Mouse (Mus musculus) limb, embryonic 10.5 days (tissue): ENCODE measurements around the gene Uaca. TPM values are rescaled to one million over a fixed set of nuclear protein-coding genes. Genes with fewer than 3 reads are reported as not detected.
A peak's percentile ranks its signal among the peaks of the same experiment; 100 is the strongest.

Source experiments
- DNase-seq: peaks from one replicate; pipeline ENCODE4 v3.0.0-alpha.2; 2017; ENCODE audit warnings: low spot score
- H3K27ac ChIP-seq: fragments of 300-500 bp; sonication (generic); 2 replicates; pipeline ENCODE4 v1.5.1; 2016; ENCODE audit warnings: mild to moderate bottlenecking
- H3K27me3 ChIP-seq: fragments of 300-500 bp; sonication (generic); 2 replicates; pipeline ENCODE4 v1.6.1; 2016; ENCODE audit warnings: low read depth, mild to moderate bottlenecking; ENCODE audit not compliant: poor library complexity, severe bottlenecking
- H3K36me3 ChIP-seq: fragments of 300-500 bp; sonication (generic); 2 replicates; pipeline ENCODE4 v1.6.1; 2016; ENCODE audit warnings: mild to moderate bottlenecking, moderate library complexity
- H3K4me1 ChIP-seq: fragments of 300-500 bp; sonication (generic); 2 replicates; pipeline ENCODE4 v1.6.1; 2016
- H3K4me3 ChIP-seq: fragments of 300-500 bp; sonication (generic); 2 replicates; pipeline ENCODE4 v1.5.1; 2016; ENCODE audit warnings: mild to moderate bottlenecking, moderate library complexity
- H3K9me3 ChIP-seq: fragments of 300-500 bp; sonication (generic); replicated peaks from 2 replicates; pipeline ENCODE4 v1.6.1; 2016; ENCODE audit warnings: mild to moderate bottlenecking
- WGBS: fragments of 180-500 bp; shearing (Covaris S2); methylation state at CpG from one replicate; pipeline ENCODE4 v1.1.7; 2016; 5-methylcytosine and 5-hydroxymethylcytosine counted together
- polyA plus RNA-seq: library from polyadenylated mRNA; unstranded; fragments of >200 nt; fragmentation: Nextera tagmentation; extraction: Ambion mirVana; gene quantifications from 2 replicates; pipeline ENCODE4 v1.2.1, GENCODE M21; 2016

Uaca gene
- polyA plus RNA-seq, 1 experiment from 2014 or later, result 27.9 TPM

DNA sequence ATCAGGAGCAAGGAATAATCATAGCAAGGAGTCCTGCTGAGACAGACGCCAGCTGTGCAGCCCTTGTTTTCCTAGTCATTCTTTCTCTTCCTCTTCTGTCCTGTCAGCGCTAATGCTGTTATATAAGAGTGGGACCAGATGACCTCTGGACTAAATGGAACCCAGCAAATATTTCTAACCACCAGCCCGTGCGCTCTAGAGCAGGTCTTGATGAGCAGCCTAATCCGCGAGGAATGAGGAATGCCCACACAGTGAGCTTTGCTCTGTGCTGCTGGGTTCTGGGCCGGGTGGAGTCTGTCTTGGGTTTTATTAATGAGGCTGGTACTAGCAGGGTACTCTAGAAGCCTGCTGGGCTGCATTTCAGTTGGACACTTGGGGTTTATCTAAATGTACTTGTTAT is 32.4 kb downstream of the Uaca start:
- Histone ChIP-seq H3K36me3 (no peaks in the 10 kb centered on the region), H3K27me3 (no peaks in the 10 kb centered on the region), H3K9me3 (no peaks in the 10 kb centered on the region), H3K27ac (no peak overlapping the region), H3K4me1 (peaks cover 18% of the 10 kb centered on the region), H3K4me3 (no peak overlapping the region)
- 90% methylated on average over 7 of the region's 7 CpGs for WGBS
- no peak for DNase-seq

DNA sequence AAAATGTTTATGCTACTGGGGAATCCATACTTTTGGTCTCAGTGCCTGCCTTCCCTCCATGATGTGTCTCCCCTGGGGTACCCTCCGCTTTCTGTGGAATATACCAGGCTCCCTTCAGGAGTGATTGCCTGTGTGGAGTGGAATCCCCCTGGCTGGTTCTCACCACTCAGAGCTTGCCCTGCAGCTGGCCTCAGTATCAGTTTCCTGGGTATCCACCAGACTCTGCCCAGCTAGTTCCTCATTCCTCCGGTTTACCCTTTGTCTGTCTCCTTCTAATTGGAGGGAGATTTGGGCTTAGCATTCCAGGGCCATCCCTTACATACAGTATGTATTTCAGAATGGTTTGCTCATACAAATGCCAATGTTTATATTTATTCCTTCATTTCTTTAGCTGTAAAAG is 33.9 kb downstream of the Uaca start:
- WGBS, result 91% methylated on average over 2 of the region's 2 CpGs
- no peak overlapping the region for H3K4me3 ChIP-seq
- H3K27ac ChIP-seq, result no peak overlapping the region
- no peak for DNase-seq
- no peaks in the 10 kb centered on the region for H3K9me3 ChIP-seq
- H3K36me3 ChIP-seq, result no peaks in the 10 kb centered on the region
- H3K27me3 ChIP-seq, result no peaks in the 10 kb centered on the region
- H3K4me1 ChIP-seq, result peaks cover 18% of the 10 kb centered on the region

DNA sequence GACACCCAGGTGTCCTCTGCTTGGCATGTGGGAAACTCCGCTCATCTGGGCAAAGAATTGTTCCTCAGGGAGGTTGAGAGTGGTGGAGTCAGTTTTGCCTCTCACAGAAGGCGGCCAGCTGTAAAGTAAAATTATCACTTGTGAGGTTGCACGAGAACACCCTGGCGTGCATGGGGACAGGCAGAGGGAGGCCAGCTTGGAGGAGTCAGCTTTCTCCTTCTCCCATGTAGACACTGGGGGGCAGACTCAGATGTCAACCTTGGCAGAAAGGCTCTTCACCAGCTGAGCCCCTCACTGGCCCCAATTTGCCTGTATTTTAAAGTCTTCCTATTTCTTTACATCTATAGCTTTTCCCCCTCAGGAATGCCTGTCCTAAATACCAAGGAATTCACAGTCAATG is 35.3 kb downstream of the Uaca start:
- no peak for DNase-seq
- Histone ChIP-seq H3K4me3 (no peak overlapping the region), H3K9me3 (no peaks in the 10 kb centered on the region), H3K27ac (no peak overlapping the region), H3K27me3 (no peaks in the 10 kb centered on the region), H3K4me1 (peaks cover 18% of the 10 kb centered on the region), H3K36me3 (no peaks in the 10 kb centered on the region)
- 63% methylated on average over 4 of the region's 4 CpGs for WGBS

DNA sequence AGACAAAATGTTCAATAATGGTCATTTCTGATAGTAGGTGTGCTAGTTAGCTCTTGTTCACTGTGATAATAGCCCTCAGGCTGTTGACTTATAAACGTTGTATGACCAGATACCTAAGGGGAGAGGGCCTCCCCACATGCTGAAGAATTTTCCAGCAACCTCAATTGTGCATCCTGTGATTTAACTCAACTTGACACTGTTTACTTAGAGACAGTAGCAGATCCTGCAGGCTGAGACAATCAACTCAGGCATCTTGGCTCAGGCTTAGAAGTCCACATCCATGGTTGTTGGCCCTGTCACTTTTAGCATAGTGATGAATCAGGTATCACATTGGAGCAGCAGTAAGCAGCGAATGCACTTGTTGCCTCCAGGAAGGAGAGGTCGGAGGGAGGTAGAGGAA is 35.7 kb downstream of the Uaca start:
- no peaks in the 10 kb centered on the region for H3K36me3 ChIP-seq
- H3K9me3 ChIP-seq, result no peaks in the 10 kb centered on the region
- no peak for DNase-seq
- no peaks in the 10 kb centered on the region for H3K27me3 ChIP-seq
- H3K4me1 ChIP-seq, result peaks cover 18% of the 10 kb centered on the region
- H3K4me3 ChIP-seq, result no peak overlapping the region
- H3K27ac ChIP-seq, result no peak overlapping the region
- 61% methylated on average over 3 of the region's 3 CpGs for WGBS

DNA sequence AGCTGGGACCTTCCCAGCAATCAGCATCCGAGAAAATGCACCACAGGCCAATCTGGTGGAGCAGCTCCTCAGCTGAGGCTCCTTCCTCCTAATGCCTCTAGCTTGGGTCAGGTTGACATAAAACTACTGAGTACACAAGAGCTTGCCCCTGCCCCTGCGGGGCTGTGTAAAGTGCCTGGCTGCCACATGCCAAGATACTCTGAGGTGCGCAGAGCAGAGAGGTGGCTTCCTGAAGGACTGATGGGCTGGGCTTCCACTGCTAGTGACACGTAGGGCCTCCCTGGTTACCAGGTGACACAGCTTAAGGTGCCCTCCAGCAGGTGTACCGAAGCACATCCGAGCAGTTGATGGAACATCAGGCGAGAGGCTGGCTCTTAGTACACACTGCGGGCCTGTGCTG is 37.9 kb downstream of the Uaca start:
- no peak overlapping the region for H3K4me3 ChIP-seq
- no peak overlapping the region for H3K27ac ChIP-seq
- no peaks in the 10 kb centered on the region for H3K27me3 ChIP-seq
- H3K9me3 ChIP-seq, result no peaks in the 10 kb centered on the region
- peaks cover 26% of the 10 kb centered on the region for H3K4me1 ChIP-seq
- 93% methylated on average over 8 of the region's 8 CpGs for WGBS
- DNase-seq, result no peak
- no peaks in the 10 kb centered on the region for H3K36me3 ChIP-seq

DNA sequence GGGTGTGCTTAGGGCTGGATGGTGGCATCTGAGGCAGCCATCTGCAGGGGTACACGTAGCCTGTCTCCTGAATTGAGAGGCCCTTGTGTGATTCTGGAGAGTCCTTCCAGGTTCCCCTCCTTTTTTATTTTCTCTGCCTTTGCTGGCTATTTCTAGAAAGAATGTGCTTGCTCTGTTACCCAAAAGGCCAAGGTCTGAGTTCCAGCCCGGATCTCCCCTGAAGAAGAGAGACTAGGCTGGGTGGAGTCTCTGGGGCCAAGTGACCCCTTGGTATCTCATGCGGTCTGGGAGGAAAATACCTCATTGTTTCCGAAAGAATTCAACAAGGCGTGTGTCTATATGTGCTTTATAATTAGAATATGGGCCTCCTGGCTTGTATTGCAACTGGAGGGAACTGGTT is 41.8 kb downstream of the Uaca start:
- Histone ChIP-seq H3K9me3 (no peaks in the 10 kb centered on the region), H3K36me3 (no peaks in the 10 kb centered on the region), H3K27ac (peak overlapping the region; percentile 32; the same call in 1 of the 2 replicates), H3K4me3 (no peak overlapping the region), H3K27me3 (no peaks in the 10 kb centered on the region), H3K4me1 (peaks cover 40% of the 10 kb centered on the region)
- 88% methylated on average over 5 of the region's 5 CpGs for WGBS
- no peak for DNase-seq

DNA sequence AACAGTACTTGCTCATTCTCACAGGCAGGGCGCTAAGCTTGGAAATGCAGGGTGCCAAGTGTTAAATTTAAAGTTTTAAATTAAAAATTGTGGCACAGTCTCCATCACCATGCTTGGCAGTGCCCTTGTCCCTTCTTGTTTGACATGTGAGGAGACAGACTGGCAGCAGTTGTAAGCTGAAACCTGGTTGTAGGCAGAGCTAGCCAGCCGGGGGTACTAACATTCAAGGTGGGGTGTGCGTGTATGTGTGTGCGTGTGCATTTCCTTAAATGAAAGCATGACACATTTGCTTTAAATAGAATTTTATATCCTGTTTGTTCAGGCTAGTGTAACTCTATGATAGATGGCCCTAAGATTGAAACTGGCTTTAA is 42.7 kb downstream of the Uaca start:
- no peaks in the 10 kb centered on the region for H3K27me3 ChIP-seq
- no peak overlapping the region for H3K4me3 ChIP-seq
- H3K9me3 ChIP-seq, result no peaks in the 10 kb centered on the region
- 77% methylated on average over 4 of the region's 4 CpGs for WGBS
- no peaks in the 10 kb centered on the region for H3K36me3 ChIP-seq
- no peak for DNase-seq
- H3K4me1 ChIP-seq, result peaks cover 45% of the 10 kb centered on the region
- peak overlapping the region; percentile 37; the same call in 1 of the 2 replicates for H3K27ac ChIP-seq

DNA sequence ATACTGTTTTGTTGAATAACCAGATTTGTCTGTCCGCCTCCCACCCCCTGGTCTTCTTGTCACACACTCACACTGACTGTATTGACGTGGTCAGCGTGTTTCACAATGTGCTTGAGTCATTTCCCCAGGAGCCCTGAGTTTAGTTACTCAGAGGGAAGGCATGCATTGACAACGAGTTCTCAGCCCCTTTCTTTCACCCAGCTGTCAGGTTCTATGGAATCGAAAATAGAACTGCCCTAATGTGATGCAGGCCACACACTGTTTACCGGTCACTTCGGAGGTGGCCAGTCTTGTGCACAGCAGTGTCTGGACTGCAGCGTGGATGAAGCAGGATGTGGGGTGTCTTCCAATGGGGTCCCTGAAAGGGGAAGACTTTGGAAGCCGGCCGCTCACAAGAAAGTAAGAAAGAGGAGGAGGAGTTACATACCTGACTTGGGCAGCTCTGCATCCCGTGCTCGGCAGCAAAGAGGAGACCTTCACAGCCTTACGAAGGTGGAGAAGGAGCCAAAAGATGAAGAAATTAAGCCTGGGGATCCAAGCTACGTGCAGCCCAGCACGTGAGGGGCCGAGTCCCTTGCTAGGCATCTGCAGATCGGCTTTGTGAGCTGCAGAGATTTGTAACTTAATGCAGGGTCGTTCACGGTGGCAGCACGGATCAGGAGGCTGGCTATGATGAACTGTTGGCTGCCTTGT is 43.3 kb downstream of the Uaca start:
- Histone ChIP-seq H3K27ac (peak overlapping the region; percentile 76), H3K36me3 (no peaks in the 10 kb centered on the region), H3K9me3 (no peaks in the 10 kb centered on the region), H3K4me3 (peak overlapping the region; percentile 2; the same call in 1 of the 2 replicates), H3K4me1 (peaks cover 47% of the 10 kb centered on the region), H3K27me3 (no peaks in the 10 kb centered on the region)
- WGBS, result 46% methylated on average over 20 of the region's 20 CpGs
- no peak for DNase-seq

DNA sequence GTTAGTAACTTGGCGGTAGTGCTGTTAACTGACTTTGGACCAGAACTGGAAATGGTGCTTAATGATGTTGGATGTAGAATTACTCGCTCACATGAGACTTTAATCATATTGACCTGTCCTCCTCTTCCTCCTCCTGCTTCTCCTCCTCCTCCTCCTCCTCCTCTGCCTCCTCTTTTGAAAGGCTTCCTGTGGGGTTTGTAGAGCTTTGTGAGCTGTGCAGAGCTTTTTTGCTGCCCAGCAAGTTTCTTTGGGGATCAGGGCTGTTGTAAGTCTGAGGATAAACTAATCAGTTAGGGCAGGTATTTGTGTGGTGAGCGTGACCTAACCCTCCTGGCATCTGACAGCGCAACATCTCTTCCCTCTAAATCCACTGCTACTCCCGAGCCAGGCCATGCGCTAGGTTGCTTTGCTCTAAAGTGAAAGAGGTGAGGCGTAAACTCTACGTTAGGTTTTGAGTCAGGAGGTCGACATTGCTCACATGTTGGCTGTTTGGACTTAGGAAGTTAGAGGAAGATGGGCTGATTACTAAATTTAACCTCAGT is 44.1 kb downstream of the Uaca start:
- Histone ChIP-seq H3K36me3 (no peaks in the 10 kb centered on the region), H3K27me3 (no peaks in the 10 kb centered on the region), H3K9me3 (no peaks in the 10 kb centered on the region), H3K4me1 (peaks cover 47% of the 10 kb centered on the region), H3K27ac (peak overlapping the region; percentile 76), H3K4me3 (no peak overlapping the region)
- 74% methylated on average over 9 of the region's 9 CpGs for WGBS
- DNase-seq, result no peak

DNA sequence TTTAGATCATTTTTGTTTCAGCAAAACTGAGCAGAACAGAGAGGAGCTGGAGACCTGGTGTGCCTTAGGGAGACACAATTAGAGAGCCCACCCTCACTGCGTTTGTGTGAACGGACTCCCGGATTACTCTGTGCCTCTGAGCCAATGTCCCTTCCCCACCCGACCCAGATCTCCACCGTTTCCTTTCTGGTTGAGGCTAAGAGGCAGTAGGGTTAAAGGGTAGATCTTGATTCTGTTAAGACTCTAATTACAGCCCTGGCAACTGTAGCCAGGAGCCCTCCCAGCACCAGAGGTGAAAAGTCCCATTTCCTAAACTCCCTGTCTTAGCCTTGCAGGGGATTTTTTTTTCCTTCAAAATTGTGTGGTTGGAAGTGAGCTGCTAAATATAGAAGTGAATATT is 47.1 kb downstream of the Uaca start:
- Histone ChIP-seq H3K9me3 (no peaks in the 10 kb centered on the region), H3K4me3 (no peak overlapping the region), H3K4me1 (peaks cover 44% of the 10 kb centered on the region), H3K36me3 (no peaks in the 10 kb centered on the region), H3K27ac (peak overlapping the region; percentile 17; the same call in 1 of the 2 replicates), H3K27me3 (no peaks in the 10 kb centered on the region)
- 16% methylated on average over 5 of the region's 5 CpGs for WGBS
- DNase-seq, result peak; percentile 33

DNA sequence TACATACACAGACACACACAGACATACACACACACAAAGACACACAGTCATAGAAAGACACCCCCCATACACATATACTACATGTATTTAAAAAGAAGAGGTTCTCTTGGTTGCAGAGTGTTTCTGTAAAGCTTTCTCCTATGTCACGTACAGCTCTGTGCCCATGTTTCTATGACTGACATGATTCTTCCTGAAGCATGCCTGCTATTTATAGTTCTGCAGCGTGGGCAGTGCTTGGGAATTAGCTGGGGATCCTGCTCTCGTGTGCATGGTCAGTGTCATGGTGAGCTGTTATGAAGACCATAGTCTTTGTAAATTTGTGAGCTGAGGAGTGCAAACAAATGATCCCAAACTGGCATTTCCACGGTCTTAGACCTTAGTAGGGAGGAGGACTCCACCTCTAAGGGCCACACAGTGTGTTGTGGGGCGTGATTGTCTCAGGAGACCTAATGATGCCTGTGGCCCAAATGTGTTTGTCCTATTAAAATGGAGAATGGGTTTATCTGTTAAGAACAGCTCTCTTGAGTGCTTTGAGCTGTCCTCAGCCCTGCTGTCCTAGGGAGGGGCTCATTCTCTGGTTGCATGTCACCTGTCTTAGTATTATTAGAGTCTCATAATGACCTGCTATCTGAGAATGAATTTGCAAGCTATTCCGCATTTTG is 49.2 kb downstream of the Uaca start:
- no peak for DNase-seq
- H3K4me1 ChIP-seq, result peaks cover 23% of the 10 kb centered on the region
- no peak overlapping the region for H3K27ac ChIP-seq
- no peaks in the 10 kb centered on the region for H3K27me3 ChIP-seq
- H3K36me3 ChIP-seq, result no peaks in the 10 kb centered on the region
- H3K9me3 ChIP-seq, result no peaks in the 10 kb centered on the region
- H3K4me3 ChIP-seq, result no peak overlapping the region
- WGBS, result 86% methylated on average over 6 of the region's 6 CpGs

DNA sequence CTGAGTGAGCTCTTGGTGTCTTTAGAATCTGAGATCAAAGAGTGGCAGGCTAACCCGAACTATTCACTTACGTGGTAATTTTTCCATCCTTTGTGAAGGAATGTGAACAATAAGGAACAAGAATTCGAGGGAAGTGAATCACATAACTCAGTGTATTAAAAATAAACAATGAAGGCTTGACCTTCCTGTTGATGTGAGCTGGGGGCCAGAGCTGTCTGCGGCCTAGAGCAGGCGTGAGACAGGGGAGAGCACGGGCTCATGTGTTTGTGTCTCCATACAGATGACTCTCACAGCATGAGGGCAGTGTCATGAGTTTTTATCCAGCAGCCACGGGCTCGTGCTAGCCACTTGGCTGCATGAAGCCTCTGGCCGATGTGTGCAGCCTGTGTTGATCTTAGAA is 54.4 kb downstream of the Uaca start:
- H3K4me1 ChIP-seq, result no peaks in the 10 kb centered on the region
- 83% methylated on average over 9 of the region's 9 CpGs for WGBS
- H3K27ac ChIP-seq, result no peak overlapping the region
- no peak for DNase-seq
- no peak overlapping the region for H3K4me3 ChIP-seq
- H3K36me3 ChIP-seq, result 0 out of 2 replicates have a peak, but pooled peaks cover 3% of the 10 kb centered on the region
- H3K27me3 ChIP-seq, result no peaks in the 10 kb centered on the region
- no peaks in the 10 kb centered on the region for H3K9me3 ChIP-seq

DNA sequence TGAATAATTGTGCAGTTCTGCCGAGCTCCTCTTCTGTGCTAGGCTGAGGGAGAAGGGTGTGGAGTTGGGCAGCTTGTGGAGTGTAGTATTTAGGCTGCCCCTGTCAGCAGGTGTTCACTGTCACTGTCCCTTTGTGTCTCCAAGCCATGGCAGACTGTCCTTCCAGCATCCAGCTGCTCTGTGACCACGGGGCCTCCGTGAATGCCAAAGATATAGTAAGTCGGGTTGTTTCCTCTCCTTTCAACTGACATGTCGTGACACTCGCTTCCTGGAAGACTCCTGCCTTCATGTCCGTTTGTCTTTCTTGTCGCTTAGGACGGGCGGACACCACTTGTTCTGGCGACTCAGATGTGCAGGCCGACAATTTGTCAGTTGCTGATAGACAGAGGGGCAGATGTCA is 55.6 kb downstream of the Uaca start:
- Histone ChIP-seq H3K27ac (no peak overlapping the region), H3K36me3 (peaks cover 5% of the 10 kb centered on the region; the same call in 1 of the 2 replicates), H3K27me3 (no peaks in the 10 kb centered on the region), H3K4me3 (no peak overlapping the region), H3K4me1 (no peaks in the 10 kb centered on the region), H3K9me3 (no peaks in the 10 kb centered on the region)
- 89% methylated on average over 12 of the region's 12 CpGs for WGBS
- no peak for DNase-seq
